Mouse (Mus musculus) liver, postnatal 0 days (tissue): ENCODE data around the gene Camta1.

ENCODE experiments used
- CTCF ChIP-seq: sonication (generic); IDR thresholded peaks from 2 replicates; pipeline ENCODE4 v1.5.1; 2016; ENCODE audit warnings: antibody characterized with exemption, low read depth
- EP300 ChIP-seq: IDR thresholded peaks from 2 replicates; pipeline ENCODE4 v1.6.1; 2016; ENCODE audit warnings: antibody characterized with exemption, low read depth, mild to moderate bottlenecking

GRCm38 (mm10) chr4:151336413-151336812 lies 525.3 kb downstream of the Camta1 start:
- TF ChIP-seq CTCF (no peak), EP300 (no peak)
